Mouse (Mus musculus): ENCODE results near the gene Nutf2-ps1.

GRCm38 (mm10) chr19:53564174-53564573 lies 24.7 kb downstream of the Nutf2-ps1 start:
- TF ChIP-seq POLR2AphosphoS2 (IDR thresholded peaks at IDR 0.05; ENCODE audit: insufficient read length, low read depth): no peak
- TF ChIP-seq POLR2A (IDR thresholded peaks at IDR 0.05; ENCODE audit: insufficient read length, low read depth): no peak
- no peak for TF ChIP-seq MYOG (IDR thresholded peaks at IDR 0.05; ENCODE audit: control insufficient read depth in 1 of 3, insufficient read depth in 1 of 3, insufficient read length in 2 of 3, low read depth in 2 of 3)
- no peak for TF ChIP-seq CEBPB (IDR thresholded peaks at IDR 0.05; ENCODE audit: insufficient read depth, poor library complexity, severe bottlenecking)
- no peak for TF ChIP-seq MYOD1 (IDR thresholded peaks at IDR 0.05; ENCODE audit: control insufficient read depth in 1 of 3, insufficient read length in 2 of 3, low read depth in 2 of 3)
- no peak for TF ChIP-seq E2F4 (IDR thresholded peaks at IDR 0.05; ENCODE audit: insufficient read depth)
- TF ChIP-seq MAX (IDR thresholded peaks at IDR 0.05; ENCODE audit: low read depth): no peak
- TF ChIP-seq REST (IDR thresholded peaks at IDR 0.05; ENCODE audit: insufficient read depth, insufficient read length): no peak
- no peak for TF ChIP-seq USF1 (IDR thresholded peaks at IDR 0.05; ENCODE audit: low read depth)
- TF ChIP-seq TCF12 (IDR thresholded peaks at IDR 0.05; ENCODE audit: insufficient read depth, poor library complexity, severe bottlenecking): no peak
- TF ChIP-seq SRF (IDR thresholded peaks at IDR 0.05; ENCODE audit: control insufficient read depth, insufficient read length, low read depth): no peak
- no peak for TF ChIP-seq TCF3 (IDR thresholded peaks at IDR 0.05; ENCODE audit: insufficient read length, low read depth)
